Mouse (Mus musculus) mature B cell (primary cell): ENCODE results near the gene Mta1.

ENCODE experiments used
- in situ Hi-C: fragments of 300-500 bp; cut with MboI; formaldehyde crosslinking; loops from 2 replicates; pipeline ENCODE4 v1.14.3; 2019

The Mta1 gene

DNA sequence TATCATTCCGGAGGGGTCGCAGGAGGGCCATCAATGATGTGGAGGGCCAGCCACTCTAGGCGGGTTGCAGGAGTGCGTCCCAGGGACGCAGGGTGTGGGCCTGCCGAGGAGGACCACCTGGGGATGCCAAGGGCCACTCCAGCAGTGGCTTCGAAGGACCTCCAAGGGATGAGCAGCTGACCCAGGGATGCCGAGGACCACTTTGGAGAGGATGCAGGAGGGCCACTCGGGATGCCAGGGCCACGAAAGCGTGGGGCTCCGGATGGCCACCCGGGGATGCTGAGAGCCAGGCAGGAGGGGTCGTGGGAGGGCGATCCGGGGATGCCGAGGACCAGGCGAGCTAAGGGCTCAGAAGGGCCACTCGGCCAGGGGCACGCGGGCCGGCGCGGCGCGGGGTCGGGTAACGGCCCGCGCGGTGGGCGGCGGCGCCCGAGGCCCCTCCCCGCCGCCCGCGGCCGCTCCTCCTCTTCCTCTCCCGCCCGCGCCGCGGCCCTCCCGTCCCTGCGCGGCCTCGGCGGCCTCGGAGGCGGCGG is at the start of gene Mta1:
TSS of gene Mta1 (plus strand) at position 530 of the 533 bp plus-strand sequence.
- in situ Hi-C loops, result no loop called here

- in situ Hi-C loops, result no loop called here
Observed at GRCm38 (mm10) chr12:113049836-113050235, 48.2 kb upstream of the Mta1 start.

DNA sequence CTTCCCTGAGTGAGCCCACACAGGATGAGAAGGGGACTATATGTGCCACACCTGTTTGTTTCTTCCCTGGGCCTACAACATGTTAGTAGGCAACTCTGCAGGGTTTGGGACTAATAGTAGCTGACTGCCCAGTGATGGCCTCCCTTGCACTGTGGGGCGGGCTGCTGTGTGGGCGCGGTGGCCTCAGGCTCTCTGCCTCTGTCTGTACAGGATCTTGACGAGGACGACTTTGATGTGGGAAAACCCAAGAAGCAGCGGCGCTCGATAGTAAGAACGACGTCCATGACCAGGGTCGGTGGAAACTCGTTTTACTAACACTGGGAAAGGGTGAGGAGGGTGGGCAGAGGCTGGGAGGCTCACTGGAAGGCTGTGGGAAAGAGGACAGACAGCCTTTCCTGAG is 47.4 kb upstream of the Mta1 start:
- in situ Hi-C loops, result no loop called here

DNA sequence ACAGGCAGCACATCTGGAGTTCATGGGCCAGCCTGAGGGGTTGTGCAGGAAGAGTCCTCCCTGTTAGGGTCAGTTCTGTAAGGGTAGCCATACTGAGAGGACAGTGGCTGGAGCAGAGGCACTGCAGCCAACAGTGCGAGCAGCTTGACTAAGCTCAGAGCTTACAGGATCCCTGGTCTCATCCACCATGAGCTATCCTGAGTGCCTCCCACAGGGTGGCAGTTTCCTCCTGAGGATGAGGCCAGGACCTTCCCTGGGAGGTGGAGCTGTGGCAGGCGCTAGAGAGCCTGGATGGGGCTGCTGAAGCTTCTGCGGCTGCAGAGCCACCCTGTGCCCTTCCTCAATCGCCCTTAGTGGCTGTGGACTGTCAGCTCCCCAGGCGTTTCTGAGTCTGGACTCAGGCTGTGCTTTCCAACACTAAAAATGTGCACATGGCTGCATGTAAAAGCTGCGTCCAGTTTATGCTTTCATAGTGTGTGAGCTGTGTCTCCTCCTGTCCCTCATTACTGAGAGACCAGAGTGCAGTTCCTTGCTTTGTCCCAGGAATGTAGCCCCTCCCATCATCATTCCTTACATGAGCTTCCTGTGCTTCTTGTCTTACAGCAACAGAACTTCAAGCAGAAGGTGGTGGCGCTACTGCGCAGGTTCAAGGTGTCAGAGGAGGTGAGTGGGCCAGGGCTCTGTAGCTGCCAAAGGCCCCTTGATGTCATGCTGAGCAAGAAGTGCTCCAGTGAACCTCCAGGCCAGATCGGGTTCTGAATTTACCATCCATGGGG is 46.3 kb upstream of the Mta1 start:
- in situ Hi-C loops, result no loop called here

GRCm38 (mm10) chr12:113056089-113056488 is 42.0 kb upstream of the Mta1 start:
- in situ Hi-C loops, result no loop called here

DNA sequence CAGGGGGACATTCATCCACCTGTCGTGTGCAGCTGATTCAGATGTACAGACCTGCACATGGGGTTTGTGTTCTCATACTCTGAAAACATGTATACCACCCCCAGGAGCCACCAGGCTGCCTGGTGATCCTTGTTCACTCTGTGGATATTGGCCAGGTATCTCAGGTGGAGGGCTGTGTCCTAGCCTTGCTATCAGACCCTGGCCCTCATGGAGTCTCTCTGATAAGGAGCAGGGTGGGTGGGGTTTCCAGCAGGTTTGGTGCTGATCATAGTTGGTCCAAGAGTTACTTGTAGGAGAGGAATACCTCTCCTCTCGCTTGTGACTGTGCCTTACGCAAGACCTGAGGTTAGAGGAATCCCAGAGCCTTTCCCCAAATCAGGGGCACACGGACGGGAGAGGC is 37.9 kb upstream of the Mta1 start:
- in situ Hi-C loops, result no loop called here

- in situ Hi-C loops, result no loop called here
Observed at GRCm38 (mm10) chr12:113061606-113062005, 36.5 kb upstream of the Mta1 start.

- in situ Hi-C loops, result no loop called here
Observed at GRCm38 (mm10) chr12:113062201-113062600, 35.9 kb upstream of the Mta1 start.

DNA sequence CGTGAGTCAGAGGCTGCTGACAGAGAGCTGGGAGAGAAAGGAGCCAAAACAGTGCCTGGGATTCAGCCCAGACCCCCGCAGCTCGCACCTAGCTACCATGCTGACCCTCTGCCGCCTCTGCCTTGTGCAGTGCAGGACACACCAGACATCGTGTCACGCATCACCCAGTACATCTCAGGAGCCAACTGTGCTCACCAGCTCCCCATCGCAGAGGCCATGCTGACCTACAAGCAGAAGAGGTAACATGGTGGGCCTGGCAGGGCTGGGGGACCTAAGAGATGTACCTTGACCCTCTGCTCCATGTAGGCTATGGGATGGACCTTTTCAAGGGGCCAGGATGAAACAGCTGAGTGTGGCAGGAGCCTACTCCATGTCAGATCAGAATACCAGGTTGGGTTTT is 34.4 kb upstream of the Mta1 start:
- in situ Hi-C loops, result no loop called here

DNA sequence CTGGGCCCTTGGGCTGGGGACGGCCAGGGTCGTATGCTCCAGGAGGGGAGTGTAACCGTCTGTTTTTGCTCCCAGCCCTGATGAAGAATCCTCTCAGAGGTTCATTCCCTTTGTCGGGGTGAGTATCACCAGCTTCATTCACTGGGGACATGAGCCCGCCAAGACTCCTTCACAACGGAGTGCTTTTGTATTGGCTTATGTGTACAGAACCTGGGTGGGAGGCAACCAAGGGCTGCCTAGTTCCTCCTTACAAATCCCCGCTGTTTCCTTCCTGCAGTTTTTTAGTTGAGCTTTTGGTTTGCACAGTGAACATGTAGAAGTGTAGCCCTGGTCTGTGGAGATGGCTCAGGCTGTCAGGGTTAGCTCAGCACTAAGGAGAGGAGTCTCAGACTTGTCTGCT is 30.1 kb upstream of the Mta1 start:
- in situ Hi-C loops, result no loop called here

DNA sequence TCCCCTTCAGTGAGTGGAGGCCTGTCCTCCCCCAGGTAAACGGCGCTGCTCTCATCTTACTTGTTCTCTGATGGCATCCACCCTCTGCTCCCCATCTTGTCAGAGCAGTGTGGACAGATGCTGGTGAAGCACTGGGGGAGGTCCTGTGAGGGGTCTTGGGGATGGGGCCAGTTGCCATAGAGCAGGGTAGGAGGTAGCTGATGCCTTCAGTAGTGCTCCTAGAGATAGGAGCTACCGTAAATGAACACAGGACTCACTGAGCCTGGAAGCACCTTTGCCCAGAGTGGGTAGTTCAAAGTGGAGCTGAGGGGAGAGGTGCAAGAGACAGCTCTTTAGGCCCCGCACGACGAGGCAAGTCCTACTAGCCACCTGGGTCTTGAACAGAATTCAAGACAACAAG is 28.7 kb upstream of the Mta1 start:
- in situ Hi-C loops, result no loop called here

GRCm38 (mm10) chr12:113071321-113071720 is 26.8 kb upstream of the Mta1 start:
- in situ Hi-C loops, result no loop called here

DNA sequence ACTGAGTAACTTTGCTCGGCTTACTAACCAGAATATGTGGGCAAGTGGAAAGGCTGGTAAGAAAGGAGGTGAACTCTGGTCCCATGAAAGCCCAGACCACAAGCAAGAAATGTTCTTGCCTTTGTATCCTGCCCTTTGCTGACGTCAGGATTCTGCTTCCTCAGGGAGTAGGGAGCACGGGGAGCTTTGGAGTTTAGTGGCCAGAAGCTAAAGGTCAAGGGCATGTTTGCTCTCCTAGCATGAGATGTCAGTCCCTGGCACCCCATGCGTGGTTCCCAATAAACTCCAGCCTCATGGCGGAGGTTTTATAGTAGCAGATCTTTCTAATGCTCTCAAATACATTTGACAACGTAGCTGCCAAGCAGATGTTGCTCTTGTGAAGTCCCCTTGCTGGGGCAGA is 26.3 kb upstream of the Mta1 start:
- in situ Hi-C loops, result no loop called here

GRCm38 (mm10) chr12:113073420-113074328 is 24.4 kb upstream of the Mta1 start:
- in situ Hi-C loops, result no loop called here

- in situ Hi-C loops, result no loop called here
Observed at GRCm38 (mm10) chr12:113074329-113075062, 23.6 kb upstream of the Mta1 start, which contains the start of gene Tex22. Gene Tex22 (plus strand): TSS chr12:113074502.

GRCm38 (mm10) chr12:113075063-113075454 is 23.0 kb upstream of the Mta1 start:
- in situ Hi-C loops, result no loop called here

DNA sequence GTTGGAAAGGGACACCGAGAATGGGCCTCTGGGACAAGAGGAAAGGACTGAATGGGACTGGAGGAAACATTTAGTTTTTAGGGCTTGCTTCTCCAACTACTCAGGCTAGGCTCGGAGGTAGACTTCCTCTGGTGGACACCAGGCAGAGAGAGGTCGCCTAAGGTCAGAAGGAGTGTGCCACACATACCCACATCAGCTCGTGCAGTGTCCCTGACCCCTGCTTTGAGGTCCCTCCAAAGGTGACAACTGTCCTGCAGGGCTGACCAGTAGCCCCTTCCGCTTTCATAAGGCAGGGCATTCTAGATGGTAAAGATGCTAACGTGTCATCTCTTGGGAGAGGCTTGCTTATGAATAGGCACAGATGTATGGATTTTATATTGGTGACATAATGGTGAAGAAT is 22.6 kb upstream of the Mta1 start:
- in situ Hi-C loops, result no loop called here

- in situ Hi-C loops, result no loop called here
Observed at GRCm38 (mm10) chr12:113087276-113087675, 10.8 kb upstream of the Mta1 start.

DNA sequence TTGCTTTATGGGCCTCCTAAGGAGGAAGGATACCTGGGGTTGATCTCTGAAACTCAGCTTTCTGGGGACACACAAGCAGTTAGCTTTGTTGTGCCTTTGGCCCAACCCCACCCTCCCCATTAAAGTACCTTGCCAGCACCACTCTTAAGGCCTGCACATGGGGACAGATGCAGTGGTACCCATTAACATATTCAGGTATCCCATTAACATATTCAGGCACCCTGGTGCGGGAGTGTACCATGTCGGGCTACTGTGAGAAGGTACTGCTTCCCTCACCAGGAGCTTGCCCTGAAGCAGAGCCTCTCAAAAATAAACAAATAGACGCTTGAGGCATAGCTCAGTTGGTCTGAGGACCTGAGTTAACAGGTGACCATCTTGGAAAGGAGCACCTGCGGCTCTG is 10.1 kb upstream of the Mta1 start:
- in situ Hi-C loops, result no loop called here

DNA sequence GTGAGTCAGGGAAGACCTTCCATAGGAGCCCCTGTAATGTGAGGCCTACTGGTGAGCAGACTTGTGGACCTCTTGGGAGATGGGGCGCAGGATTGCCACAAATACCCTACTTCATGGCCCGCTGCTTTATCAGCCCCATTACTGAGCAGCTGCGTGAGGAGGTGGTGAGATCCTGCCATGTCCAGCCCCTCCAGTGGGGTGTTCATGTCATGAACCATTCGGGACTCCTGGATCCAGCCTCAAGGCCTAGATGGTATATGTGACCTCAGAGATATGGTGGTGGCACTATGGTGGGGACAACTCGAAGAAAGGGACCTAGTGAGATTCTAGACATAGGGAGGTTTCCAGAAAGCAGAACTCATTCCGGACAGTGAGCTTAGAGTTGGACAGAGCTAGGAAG is 9.0 kb upstream of the Mta1 start:
- in situ Hi-C loops, result no loop called here

DNA sequence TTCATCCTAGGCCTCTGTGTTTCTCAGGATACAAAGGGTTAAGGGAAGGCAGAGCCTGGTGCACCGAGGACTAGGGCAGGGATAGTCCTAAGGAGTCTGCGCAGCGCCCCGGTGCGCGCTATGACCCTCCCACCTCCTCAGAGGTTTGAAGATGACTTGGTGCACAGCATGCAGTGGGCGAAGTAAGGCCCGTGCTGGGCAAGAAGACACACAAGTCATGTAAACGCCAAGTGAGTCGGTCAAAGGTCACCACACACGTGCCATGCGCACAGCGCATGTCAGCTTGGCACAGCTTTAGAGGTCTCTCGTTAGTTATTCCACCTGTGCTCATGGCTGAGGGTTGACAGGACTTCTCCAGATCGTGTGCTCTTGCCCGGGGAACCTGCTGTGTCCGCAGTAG is 8.0 kb upstream of the Mta1 start:
- in situ Hi-C loops, result no loop called here

- in situ Hi-C loops, result no loop called here
Observed at GRCm38 (mm10) chr12:113097040-113097439, 1.0 kb upstream of the Mta1 start.
